Mouse (Mus musculus) C2C12 (cell line): ENCODE measurements around the gene Gm27027. TPM values are rescaled to one million over a fixed set of nuclear protein-coding genes. Genes with fewer than 3 reads are reported as not detected.

Experiments
- H3K27me3 ChIP-seq: one replicate; pipeline ENCODE4 v1.6.1; 2011; ENCODE audit not compliant: control insufficient read depth, insufficient read depth, insufficient read length
- H3K36me3 ChIP-seq: one replicate; pipeline ENCODE4 v1.6.1; 2011; ENCODE audit not compliant: control insufficient read depth, insufficient read depth
- H3K4me3 ChIP-seq: one replicate; pipeline ENCODE4 v1.5.1; 2011; ENCODE audit warnings: mild to moderate bottlenecking, control low read depth; ENCODE audit not compliant: poor library complexity, insufficient read depth, severe bottlenecking
- H3K79me2 ChIP-seq: one replicate; pipeline ENCODE4 v1.6.1; 2011; ENCODE audit not compliant: control insufficient read depth, insufficient read depth
- H3K79me3 ChIP-seq: one replicate; pipeline ENCODE4 v1.6.1; 2011; ENCODE audit warnings: low read depth, control low read depth
- H3ac ChIP-seq: one replicate; pipeline ENCODE3; 2011; ENCODE audit warnings: low read depth; ENCODE audit not compliant: control insufficient read depth, insufficient read length
- CEBPB ChIP-seq: IDR thresholded peaks from one replicate; pipeline ENCODE4 v1.6.1; 2011; ENCODE audit warnings: low read depth, mild to moderate bottlenecking, control low read depth, moderate library complexity
- CTCF ChIP-seq: IDR thresholded peaks from one replicate; pipeline ENCODE4 v1.5.1; 2011; ENCODE audit not compliant: control insufficient read depth, insufficient read depth, insufficient read length
- FOSL1 ChIP-seq: IDR thresholded peaks from one replicate; pipeline ENCODE4 v1.8.0; 2011; ENCODE audit warnings: mild to moderate bottlenecking, low read length; ENCODE audit not compliant: poor library complexity, insufficient read depth, severe bottlenecking
- MAX ChIP-seq: IDR thresholded peaks from one replicate; pipeline ENCODE4 v1.6.1; 2011; ENCODE audit warnings: mild to moderate bottlenecking, control low read depth
- MYOD1 ChIP-seq: IDR thresholded peaks from one replicate; pipeline ENCODE4 v1.6.1; 2011; ENCODE audit warnings: low read depth; ENCODE audit not compliant: control insufficient read depth, insufficient read length
- MYOG ChIP-seq: IDR thresholded peaks from one replicate; pipeline ENCODE4 v1.6.1; 2011; ENCODE audit not compliant: control insufficient read depth, insufficient read length; ENCODE audit errors: extremely low read depth
- USF1 ChIP-seq: IDR thresholded peaks from one replicate; pipeline ENCODE4 v1.6.1; 2011; ENCODE audit warnings: low read depth, mild to moderate bottlenecking, control low read depth, moderate library complexity
- polyA plus RNA-seq: library from polyadenylated mRNA; unstranded; fragments of >200 nt; fragmentation: generic; extraction: Trizol; gene quantifications from one replicate; pipeline ENCODE4 v1.2.1, GENCODE M21; 2012; ENCODE audit warnings: missing spikeins

Gm27027 gene
- polyA plus RNA-seq, 1 experiment, result not detected

DNA sequence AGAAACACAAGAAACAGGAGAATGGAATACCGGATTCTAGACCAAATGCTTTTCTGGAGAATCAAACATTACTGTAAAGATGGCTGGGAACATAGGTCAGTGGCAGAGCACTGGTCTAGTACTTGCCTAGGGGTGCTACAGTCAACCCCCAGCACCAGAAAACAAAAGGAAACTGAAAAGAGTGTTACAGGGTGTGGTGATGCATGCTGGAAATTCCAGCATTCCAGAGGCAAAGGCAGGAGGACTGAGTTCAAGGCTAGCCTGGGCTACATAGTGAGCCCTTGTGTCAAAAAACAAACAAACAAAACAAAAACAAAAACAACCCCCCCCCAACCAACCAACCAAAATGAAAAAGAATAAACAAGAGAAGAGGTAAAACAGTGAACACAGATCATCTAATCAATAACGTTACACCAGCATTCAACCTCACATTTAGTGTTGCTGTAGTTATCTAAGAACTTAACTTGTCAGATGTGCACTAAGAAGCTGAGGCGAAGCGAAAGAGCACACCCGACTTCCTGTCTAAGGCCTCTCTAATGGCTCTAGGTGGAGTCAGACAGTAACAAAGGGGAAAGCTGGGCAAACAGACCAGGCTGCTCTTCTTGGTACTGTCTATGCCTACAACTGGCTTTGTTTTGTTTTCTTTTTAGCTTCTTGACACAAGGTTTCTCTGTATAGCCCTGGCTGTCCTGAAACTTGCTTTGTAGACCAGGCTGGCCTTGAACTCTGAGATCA is 44.4 kb upstream of the Gm27027 start:
- Histone ChIP-seq H3ac (no peak overlapping the region), H3K79me2 (no peaks in the 10 kb centered on the region), H3K27me3 (no peaks in the 10 kb centered on the region), H3K79me3 (no peaks in the 10 kb centered on the region), H3K36me3 (peaks cover 34% of the 10 kb centered on the region), H3K4me3 (no peak overlapping the region)
- no peak for TF ChIP-seq USF1
- no peak for TF ChIP-seq CEBPB
- no peak for TF ChIP-seq CTCF

- TF ChIP-seq USF1 (no peak), CTCF (peak; percentile 75)
- Histone ChIP-seq H3K4me3 (no peak overlapping the region), H3ac (no peak overlapping the region), H3K79me3 (no peaks in the 10 kb centered on the region), H3K27me3 (no peaks in the 10 kb centered on the region), H3K79me2 (no peaks in the 10 kb centered on the region), H3K36me3 (peaks cover 60% of the 10 kb centered on the region)
These were observed 39.5 kb upstream of the Gm27027 start for GRCm38 (mm10) chr2:94035428-94036331.

GRCm38 (mm10) chr2:94030602-94031001 is 34.4 kb upstream of the Gm27027 start:
- Histone ChIP-seq H3K27me3 (no peaks in the 10 kb centered on the region), H3K79me3 (no peaks in the 10 kb centered on the region), H3K79me2 (no peaks in the 10 kb centered on the region), H3ac (no peak overlapping the region), H3K4me3 (no peak overlapping the region), H3K36me3 (peaks cover 47% of the 10 kb centered on the region)
- TF ChIP-seq CEBPB (no peak), MYOG (no peak), FOSL1 (no peak), CTCF (no peak)

DNA sequence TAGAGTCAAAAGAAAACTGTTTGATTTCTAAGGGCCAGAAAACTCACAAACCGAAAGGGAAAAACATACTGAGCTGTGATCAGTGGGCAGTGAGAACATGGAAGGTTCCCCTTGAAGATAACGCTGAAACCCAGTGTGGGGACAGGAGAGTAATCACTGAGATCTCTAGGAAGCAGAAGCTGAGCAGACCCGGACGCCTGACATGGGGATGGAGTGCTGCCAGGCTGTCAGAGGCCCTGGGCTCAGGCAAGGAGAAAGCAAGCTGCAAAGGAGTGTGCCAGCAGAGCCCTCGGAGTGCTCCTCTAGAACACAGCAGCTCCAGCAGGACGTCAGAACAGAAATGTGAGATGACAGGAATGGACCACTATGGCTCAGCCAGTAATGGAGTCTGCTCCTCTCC is 28.5 kb upstream of the Gm27027 start:
- Histone ChIP-seq H3K79me3 (no peaks in the 10 kb centered on the region), H3K36me3 (no peaks in the 10 kb centered on the region), H3K79me2 (no peaks in the 10 kb centered on the region), H3K4me3 (no peak overlapping the region), H3ac (no peak overlapping the region), H3K27me3 (no peaks in the 10 kb centered on the region)
- TF ChIP-seq MAX (no peak), USF1 (no peak), MYOD1 (no peak), FOSL1 (no peak), CTCF (no peak), CEBPB (no peak), MYOG (no peak)

- Histone ChIP-seq H3K79me2 (peaks cover 26% of the 10 kb centered on the region), H3ac (peak within 1 kb of the TSS; percentile 81), H3K27me3 (no peaks in the 10 kb centered on the region), H3K36me3 (peaks cover 29% of the 10 kb centered on the region), H3K79me3 (peaks cover 17% of the 10 kb centered on the region), H3K4me3 (peak within 1 kb of the TSS; percentile 68)
- no peak for TF ChIP-seq MYOD1
- TF ChIP-seq MAX, result peak; percentile 58
These were observed 14.5 kb upstream of the Gm27027 start, which contains the start of gene Alkbh3 for GRCm38 (mm10) chr2:94010335-94011291. Gene Alkbh3, minus strand, starts transcription at chr2:94010807.

GRCm38 (mm10) chr2:94002331-94002730 is 6.2 kb upstream of the Gm27027 start:
- no peaks in the 10 kb centered on the region for H3K27me3 ChIP-seq
- H3K36me3 ChIP-seq, result peaks cover 86% of the 10 kb centered on the region
- no peak overlapping the region for H3ac ChIP-seq
- no peak overlapping the region for H3K4me3 ChIP-seq
- no peaks in the 10 kb centered on the region for H3K79me3 ChIP-seq
- peak; percentile 86 for TF ChIP-seq CTCF
- TF ChIP-seq MAX, result no peak
- no peaks in the 10 kb centered on the region for H3K79me2 ChIP-seq
